Mouse (Mus musculus): ENCODE measurements around the gene Barhl1. TPM values are rescaled to one million over a fixed set of nuclear protein-coding genes. Genes with fewer than 3 reads are reported as not detected.

Gene Barhl1
- polyA plus RNA-seq (2015; fragmentation: Nextera tagmentation; extraction: Ambion mirVana): 0.70 and 1.3 TPM in 2 replicates

GRCm38 (mm10) chr2:28916513-28916865 lies at the start of gene Barhl1:
TSS of gene Barhl1 (minus strand) at chr2:28916668.
- Histone ChIP-seq H3K4me1 (peaks cover 20% of the 10 kb centered on the region), H3K27me3 (peaks cover 86% of the 10 kb centered on the region), H3K4me2 (replicated peaks) (no peak within 1 kb of the TSS), H3K4me3 (no peak within 1 kb of the TSS), H3K9me3 (no peaks in the 10 kb centered on the region), H3K27ac (replicated peaks) (no peak within 1 kb of the TSS), H3K36me3 (no peaks in the 10 kb centered on the region), H3K9ac (replicated peaks) (no peak within 1 kb of the TSS)
- no peak for ATAC-seq (replicated peaks)
- WGBS: 1% methylated on average over 18 of the region's 18 CpGs

- H3K4me2 ChIP-seq (replicated peaks): no peak overlapping the region
- H3K27ac ChIP-seq (replicated peaks): no peak overlapping the region
- no peaks in the 10 kb centered on the region for H3K36me3 ChIP-seq
- no peak for ATAC-seq (replicated peaks)
- H3K9ac ChIP-seq (replicated peaks): no peak overlapping the region
- no peak overlapping the region for H3K4me3 ChIP-seq
- H3K4me1 ChIP-seq: no peaks in the 10 kb centered on the region
- no peaks in the 10 kb centered on the region for H3K9me3 ChIP-seq
- H3K27me3 ChIP-seq: no peaks in the 10 kb centered on the region; the same call in 1 of the 2 replicates
- 87% methylated on average over 6 of the region's 6 CpGs for WGBS
Measured at GRCm38 (mm10) chr2:28963565-28963964, 47.1 kb upstream of the Barhl1 start.

- Histone ChIP-seq H3K4me3 (no peak overlapping the region), H3K36me3 (no peaks in the 10 kb centered on the region), H3K9ac (replicated peaks) (no peak overlapping the region), H3K27ac (replicated peaks) (no peak overlapping the region), H3K9me3 (no peaks in the 10 kb centered on the region), H3K27me3 (no peaks in the 10 kb centered on the region), H3K4me1 (no peaks in the 10 kb centered on the region), H3K4me2 (replicated peaks) (no peak overlapping the region)
- no peak for ATAC-seq (replicated peaks)
- WGBS: 60% methylated on average over 5 of the region's 5 CpGs
Measured at GRCm38 (mm10) chr2:28961636-28962035, 45.2 kb upstream of the Barhl1 start.

GRCm38 (mm10) chr2:28961024-28961585 lies 44.6 kb upstream of the Barhl1 start:
- Histone ChIP-seq H3K9me3 (no peaks in the 10 kb centered on the region), H3K4me2 (replicated peaks) (no peak overlapping the region), H3K9ac (replicated peaks) (no peak overlapping the region), H3K4me1 (no peaks in the 10 kb centered on the region), H3K4me3 (no peak overlapping the region), H3K36me3 (no peaks in the 10 kb centered on the region), H3K27me3 (no peaks in the 10 kb centered on the region), H3K27ac (replicated peaks) (no peak overlapping the region)
- ATAC-seq (replicated peaks): no peak
- WGBS: 90% methylated on average over 15 of the region's 15 CpGs

GRCm38 (mm10) chr2:28956874-28957273 lies 40.4 kb upstream of the Barhl1 start:
- H3K4me1 ChIP-seq: no peaks in the 10 kb centered on the region
- H3K9me3 ChIP-seq: no peaks in the 10 kb centered on the region
- 79% methylated on average over 4 of the region's 4 CpGs for WGBS
- no peak overlapping the region for H3K4me3 ChIP-seq
- no peaks in the 10 kb centered on the region for H3K27me3 ChIP-seq
- H3K4me2 ChIP-seq (replicated peaks): no peak overlapping the region
- H3K27ac ChIP-seq (replicated peaks): no peak overlapping the region
- H3K9ac ChIP-seq (replicated peaks): no peak overlapping the region
- no peaks in the 10 kb centered on the region for H3K36me3 ChIP-seq
- no peak for ATAC-seq (replicated peaks)

GRCm38 (mm10) chr2:28954595-28954994 lies 38.1 kb upstream of the Barhl1 start:
- no peaks in the 10 kb centered on the region for H3K9me3 ChIP-seq
- H3K4me2 ChIP-seq (replicated peaks): no peak overlapping the region
- H3K27ac ChIP-seq (replicated peaks): no peak overlapping the region
- H3K27me3 ChIP-seq: no peaks in the 10 kb centered on the region
- H3K4me3 ChIP-seq: no peak overlapping the region
- no peaks in the 10 kb centered on the region for H3K4me1 ChIP-seq
- ATAC-seq (replicated peaks): no peak
- no peaks in the 10 kb centered on the region for H3K36me3 ChIP-seq
- no peak overlapping the region for H3K9ac ChIP-seq (replicated peaks)
- 75% methylated on average over 9 of the region's 9 CpGs for WGBS

- Histone ChIP-seq H3K36me3 (no peaks in the 10 kb centered on the region), H3K4me1 (no peaks in the 10 kb centered on the region), H3K9me3 (no peaks in the 10 kb centered on the region), H3K4me2 (replicated peaks) (no peak overlapping the region), H3K9ac (replicated peaks) (no peak overlapping the region), H3K4me3 (no peak overlapping the region), H3K27me3 (no peaks in the 10 kb centered on the region), H3K27ac (replicated peaks) (no peak overlapping the region)
- no peak for ATAC-seq (replicated peaks)
- 67% methylated on average over 8 of the region's 8 CpGs for WGBS
Measured at GRCm38 (mm10) chr2:28952981-28953380, 36.5 kb upstream of the Barhl1 start.

- H3K4me2 ChIP-seq (replicated peaks): no peak overlapping the region
- H3K36me3 ChIP-seq: no peaks in the 10 kb centered on the region
- no peaks in the 10 kb centered on the region for H3K9me3 ChIP-seq
- no peaks in the 10 kb centered on the region for H3K27me3 ChIP-seq
- ATAC-seq (replicated peaks): no peak
- WGBS: 83% methylated on average over 3 of the region's 3 CpGs
- no peak overlapping the region for H3K27ac ChIP-seq (replicated peaks)
- H3K4me3 ChIP-seq: no peak overlapping the region
- H3K4me1 ChIP-seq: peaks cover 20% of the 10 kb centered on the region
- H3K9ac ChIP-seq (replicated peaks): no peak overlapping the region
Measured at GRCm38 (mm10) chr2:28946312-28946711, 29.8 kb upstream of the Barhl1 start.

GRCm38 (mm10) chr2:28945388-28945787 lies 28.9 kb upstream of the Barhl1 start:
- Histone ChIP-seq H3K27me3 (no peaks in the 10 kb centered on the region), H3K4me1 (peaks cover 20% of the 10 kb centered on the region), H3K4me3 (no peak overlapping the region), H3K4me2 (replicated peaks) (no peak overlapping the region), H3K36me3 (no peaks in the 10 kb centered on the region), H3K9ac (replicated peaks) (no peak overlapping the region), H3K27ac (replicated peaks) (no peak overlapping the region), H3K9me3 (no peaks in the 10 kb centered on the region)
- WGBS: 23% methylated on average over 6 of the region's 6 CpGs
- ATAC-seq (replicated peaks): no peak

GRCm38 (mm10) chr2:28943666-28944516 lies 27.4 kb upstream of the Barhl1 start:
- Histone ChIP-seq H3K4me1 (peaks cover 20% of the 10 kb centered on the region), H3K9ac (replicated peaks) (no peak overlapping the region; the same call in 1 of the 2 replicates), H3K9me3 (no peaks in the 10 kb centered on the region), H3K4me3 (no peak overlapping the region), H3K4me2 (replicated peaks) (peak overlapping the region; percentile 28), H3K36me3 (no peaks in the 10 kb centered on the region), H3K27me3 (no peaks in the 10 kb centered on the region), H3K27ac (replicated peaks) (no peak overlapping the region)
- ATAC-seq (replicated peaks): no peak; the same call in 1 of the 2 replicates
- 4% methylated on average over 30 of the region's 30 CpGs for WGBS

GRCm38 (mm10) chr2:28938997-28939396 lies 22.5 kb upstream of the Barhl1 start:
- no peak overlapping the region for H3K9ac ChIP-seq (replicated peaks)
- no peak for ATAC-seq (replicated peaks)
- no peak overlapping the region for H3K4me3 ChIP-seq
- H3K9me3 ChIP-seq: no peaks in the 10 kb centered on the region
- WGBS: 86% methylated on average over 7 of the region's 7 CpGs
- H3K27ac ChIP-seq (replicated peaks): no peak overlapping the region
- H3K4me1 ChIP-seq: peaks cover 4% of the 10 kb centered on the region
- no peaks in the 10 kb centered on the region for H3K27me3 ChIP-seq
- H3K4me2 ChIP-seq (replicated peaks): no peak overlapping the region
- no peaks in the 10 kb centered on the region for H3K36me3 ChIP-seq

- Histone ChIP-seq H3K4me2 (replicated peaks) (no peak overlapping the region), H3K4me3 (no peak overlapping the region), H3K4me1 (no peaks in the 10 kb centered on the region), H3K36me3 (no peaks in the 10 kb centered on the region), H3K27me3 (peaks cover 13% of the 10 kb centered on the region; the same call in 1 of the 2 replicates), H3K9me3 (no peaks in the 10 kb centered on the region), H3K27ac (replicated peaks) (no peak overlapping the region), H3K9ac (replicated peaks) (no peak overlapping the region)
- WGBS: 96% methylated on average over 3 of the region's 3 CpGs
- ATAC-seq (replicated peaks): no peak
Measured at GRCm38 (mm10) chr2:28930571-28930970, 14.1 kb upstream of the Barhl1 start.

Data from forebrain, embryonic 15.5 days (tissue).